Mouse (Mus musculus) R1 (cell line): Measurements from ENCODE around the gene Chrdl2.

Experiments
- DNase-seq: peaks from one replicate; pipeline ENCODE4 v3.0.0-alpha.2; 2018; ENCODE audit warnings: low read depth, low spot score

Gene Chrdl2

DNA sequence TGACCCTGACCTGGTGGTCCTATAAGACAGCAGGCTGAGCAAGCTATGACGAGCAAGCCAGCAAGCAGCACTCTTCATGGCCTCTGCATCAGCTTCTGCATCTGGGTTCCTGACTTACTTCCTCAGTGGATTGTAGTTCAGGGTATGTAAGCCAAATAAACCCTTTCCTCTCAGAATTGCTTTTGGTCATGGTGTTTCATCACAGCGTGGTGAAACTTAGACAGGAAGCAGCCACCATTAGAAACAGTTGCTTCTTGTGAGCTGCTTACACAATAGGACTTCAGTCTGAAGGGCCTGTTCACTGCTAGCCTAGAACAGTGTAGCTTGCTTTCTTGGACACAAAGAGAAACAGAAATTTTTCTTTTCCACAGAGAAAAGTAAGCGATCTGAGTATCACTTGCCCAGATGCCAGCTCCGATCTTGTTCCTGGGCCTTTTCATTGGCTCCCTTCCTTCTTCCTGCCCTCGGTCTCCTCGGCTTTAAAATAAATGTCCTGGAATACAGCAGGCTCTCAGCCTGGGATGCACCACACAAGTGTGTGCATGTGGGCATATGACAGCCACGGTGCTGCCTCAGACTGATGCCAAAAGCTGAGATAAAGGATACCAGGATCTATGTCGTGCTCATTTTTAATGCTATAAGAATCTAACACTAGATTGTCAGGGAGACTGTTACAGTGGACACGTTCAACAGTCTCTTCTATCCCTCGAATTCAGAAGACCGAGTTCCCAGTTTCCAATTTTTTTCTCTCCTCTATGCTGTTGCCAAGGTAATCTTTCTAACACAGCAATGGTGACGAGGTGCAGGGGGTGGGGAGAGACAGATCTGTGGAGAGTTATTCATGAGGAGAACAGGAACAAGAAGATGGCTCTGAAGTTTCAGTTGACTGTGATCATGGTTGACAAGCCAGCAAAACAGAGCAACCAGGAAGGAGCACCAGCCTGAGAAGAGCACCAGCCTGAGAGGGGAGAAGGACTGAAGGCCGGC, 23.4 kb upstream of the Chrdl2 start:
- DNase-seq, result no peak

DNA sequence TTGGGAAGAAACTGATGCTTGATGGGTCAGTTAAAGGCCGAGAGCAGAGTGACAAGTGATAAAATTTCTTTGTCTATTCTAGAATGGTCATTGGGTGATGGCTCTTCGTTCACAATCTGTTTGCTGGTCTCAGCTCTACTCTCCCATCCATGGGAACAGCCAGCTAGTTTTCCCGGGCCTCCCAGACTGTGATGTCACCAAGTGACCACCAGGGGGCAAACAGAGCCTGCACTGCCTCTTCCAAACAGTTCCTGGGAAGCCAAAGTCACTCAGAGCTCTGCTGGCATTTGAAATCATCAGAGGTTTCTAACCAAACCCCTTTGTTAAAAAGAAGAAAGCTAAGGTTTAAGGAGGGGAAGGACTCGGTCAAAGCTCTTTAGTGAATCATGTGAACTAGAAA, 17.2 kb upstream of the Chrdl2 start:
- peak; percentile 74 for DNase-seq

DNA sequence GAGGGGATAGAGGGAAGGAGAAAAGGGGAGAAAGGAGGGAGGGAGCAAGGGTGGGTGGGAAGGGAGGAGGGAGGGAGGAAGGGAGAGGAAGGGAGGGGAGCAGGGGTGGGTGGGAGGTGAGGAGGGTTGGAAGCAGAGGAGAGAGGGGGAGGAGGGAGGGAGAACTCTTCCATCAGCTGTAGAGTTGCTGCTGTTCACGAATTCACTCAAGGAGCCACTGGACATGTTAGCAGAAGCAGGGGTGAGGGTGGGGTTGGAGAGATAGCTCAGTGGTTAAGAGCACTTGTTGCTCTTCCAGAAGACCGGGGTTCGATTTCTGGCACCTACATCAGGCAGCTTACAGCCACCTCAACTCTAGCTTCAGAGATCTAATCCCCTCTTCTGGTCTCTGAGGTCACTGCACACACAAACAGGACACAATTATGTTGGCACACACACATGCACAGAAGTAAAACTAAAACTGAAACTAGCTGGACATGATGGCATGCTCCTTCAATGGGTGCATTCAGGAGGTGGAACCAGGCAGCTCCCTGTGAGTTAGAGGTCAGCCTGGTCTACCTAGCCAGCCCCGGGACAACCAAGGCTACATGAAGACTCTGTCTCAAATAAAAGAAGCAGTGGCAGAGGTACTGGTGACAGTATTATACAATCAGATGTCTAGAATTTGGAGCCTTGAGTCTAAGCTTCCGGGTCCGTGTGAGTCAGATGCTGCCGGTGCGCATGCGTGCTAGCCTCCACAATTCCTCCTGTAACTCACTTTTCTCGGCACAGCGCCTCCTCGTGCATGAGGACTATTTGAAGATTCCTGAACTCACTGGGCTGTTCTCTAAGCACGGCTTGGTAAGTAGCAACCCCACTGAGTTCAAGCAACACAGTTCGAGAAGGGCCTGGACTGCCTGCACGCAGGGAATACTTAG, 15.9 kb upstream of the Chrdl2 start:
- peak; percentile 94 for DNase-seq

DNA sequence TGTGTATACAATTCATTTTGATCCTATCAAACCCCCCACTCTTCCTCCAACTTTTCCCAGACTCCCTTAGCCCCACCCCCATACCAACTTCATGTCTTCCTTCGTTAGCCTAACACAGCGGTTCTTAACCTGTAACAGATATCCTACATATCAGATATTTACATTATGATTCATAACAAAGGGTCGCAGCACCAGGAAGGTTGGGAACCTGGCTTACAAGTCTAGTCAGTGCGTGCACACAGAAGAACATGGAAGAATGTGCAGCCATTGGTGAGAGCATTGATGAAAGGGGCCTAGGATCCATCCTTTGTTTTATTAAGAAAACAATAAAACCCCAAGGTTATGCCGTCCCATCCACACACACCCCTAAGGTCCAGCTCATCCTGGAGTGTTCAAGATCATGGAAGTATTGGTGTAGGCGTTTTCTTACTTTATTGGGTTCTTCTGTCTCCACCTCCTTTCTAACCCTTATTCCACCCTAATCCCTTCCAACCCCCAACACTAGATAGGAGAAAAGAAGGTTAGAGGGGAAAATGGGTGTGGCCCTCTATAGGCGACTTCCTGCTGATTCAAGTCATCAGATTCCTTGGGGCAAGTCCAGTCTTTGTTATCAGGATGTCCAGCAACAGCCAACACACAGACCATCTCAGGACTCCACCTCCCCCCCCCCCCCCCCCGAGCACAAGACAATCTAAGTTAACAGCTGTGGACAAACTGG, 14.8 kb upstream of the Chrdl2 start:
- peak; percentile 58 for DNase-seq

DNA sequence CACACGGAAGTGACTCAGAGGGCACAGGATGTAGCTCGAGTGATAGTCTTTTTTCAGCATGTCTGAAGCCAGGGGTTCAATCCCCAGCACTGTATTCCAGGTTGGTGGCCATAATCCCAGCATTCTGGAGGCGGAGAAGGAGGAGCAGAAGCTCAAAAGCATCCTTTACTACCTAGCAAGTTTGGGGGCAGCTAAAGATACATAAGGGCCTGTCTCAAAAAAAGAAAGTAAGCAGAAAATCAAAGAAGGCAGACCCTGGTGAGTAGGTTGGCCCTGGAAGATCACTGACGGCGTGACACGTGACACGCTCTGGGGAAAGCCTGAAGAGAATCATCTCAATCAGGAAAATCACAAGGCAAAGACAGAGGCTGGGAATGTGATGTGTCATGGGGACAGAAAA, 12.8 kb upstream of the Chrdl2 start:
- no peak for DNase-seq

DNA sequence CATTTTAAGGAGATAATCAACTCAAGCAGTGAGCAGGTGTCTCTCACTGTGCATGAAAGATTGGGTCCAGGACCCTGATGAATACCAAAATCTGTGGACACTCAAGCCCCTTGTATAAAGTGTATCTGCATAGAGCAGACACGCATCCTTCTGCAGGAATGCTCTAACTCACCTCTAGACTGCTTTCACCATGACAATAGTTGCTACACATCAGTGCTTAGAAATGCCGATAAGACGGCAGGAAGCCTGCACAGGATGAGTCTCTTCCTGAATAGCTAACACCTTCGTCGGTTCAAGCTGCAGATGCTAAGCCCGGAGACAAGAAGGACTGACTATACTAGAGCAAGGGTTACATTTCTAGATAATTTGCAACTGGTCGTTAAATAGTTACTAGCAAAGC, 10.8 kb upstream of the Chrdl2 start:
- DNase-seq, result no peak

DNA sequence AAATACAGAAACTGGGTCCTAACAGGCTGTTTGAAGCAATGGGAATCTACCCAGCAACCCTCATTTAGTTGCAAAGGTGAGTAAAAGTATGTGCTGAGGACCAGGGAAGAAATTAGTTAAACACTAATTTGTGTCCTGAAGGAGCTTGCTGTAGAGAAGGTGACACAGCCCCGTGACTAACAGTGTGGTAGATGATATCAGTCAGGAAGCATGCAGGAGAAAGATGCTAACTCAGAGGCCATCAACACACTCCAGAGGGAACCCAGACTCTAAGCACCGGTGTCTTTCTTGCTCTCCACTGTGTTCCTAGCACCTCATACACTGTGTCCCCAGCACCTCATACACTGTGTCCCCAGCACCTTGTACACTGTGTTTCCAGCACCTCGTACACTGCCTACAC, 7.3 kb upstream of the Chrdl2 start:
- DNase-seq, result no peak

DNA sequence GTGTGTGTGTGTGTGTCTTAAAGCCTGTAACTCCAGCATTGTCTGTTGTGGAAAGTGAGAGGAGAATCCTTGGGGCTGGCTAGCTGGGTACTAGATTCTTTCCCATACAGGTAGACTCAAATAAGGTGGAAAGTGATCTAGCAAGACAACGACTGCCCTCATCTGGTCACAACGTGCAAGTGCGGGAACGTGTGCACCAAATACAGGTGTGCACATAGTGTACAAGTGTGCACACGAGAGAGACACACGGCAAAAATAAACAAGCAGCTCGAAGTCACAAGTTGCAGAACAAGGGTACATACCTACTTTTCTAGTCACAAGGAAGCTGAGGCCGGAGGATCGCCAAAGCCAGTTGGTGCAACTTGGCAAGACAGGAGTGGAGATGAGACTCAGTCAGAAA, 2.2 kb upstream of the Chrdl2 start:
- peak; percentile 51 for DNase-seq

DNA sequence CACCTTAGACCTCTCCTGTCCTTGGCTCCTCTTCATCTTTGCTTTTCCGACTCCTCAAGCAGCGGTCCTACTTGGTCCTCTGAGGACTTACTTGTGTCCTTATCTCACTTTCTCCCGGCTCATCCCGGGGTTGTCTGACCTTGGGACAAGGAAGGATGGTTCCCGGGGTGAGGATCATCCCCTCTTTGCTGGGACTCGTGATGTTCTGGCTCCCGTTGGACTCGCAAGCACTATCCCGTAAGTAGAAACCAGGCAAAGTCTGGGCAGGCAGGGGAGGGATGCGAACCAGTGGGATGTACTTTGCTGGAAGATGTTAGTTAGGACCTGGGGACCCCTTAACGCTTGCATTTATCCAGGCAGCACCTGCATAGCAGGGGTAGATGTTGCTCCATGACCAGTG, 439 bp downstream of the Chrdl2 start:
- DNase-seq, result no peak

DNA sequence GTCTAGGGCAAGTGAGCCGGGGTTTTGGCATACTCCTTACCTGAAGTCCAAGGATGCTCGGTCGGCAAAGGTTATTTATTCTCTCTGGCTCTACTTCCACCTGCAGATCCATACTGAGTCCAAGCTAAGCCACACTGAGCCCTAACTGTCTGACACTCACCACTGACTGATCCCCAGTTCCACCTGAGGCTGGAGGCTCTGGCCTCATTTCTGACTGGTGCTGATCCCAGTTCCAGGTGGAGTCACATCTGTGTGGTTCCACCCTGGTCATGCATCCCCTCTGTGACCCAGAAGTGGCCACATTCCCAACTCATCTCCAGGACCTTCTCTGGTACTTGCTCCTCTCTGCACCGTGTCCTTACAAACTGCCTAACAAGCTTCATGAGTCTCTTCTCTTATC, 2.8 kb downstream of the Chrdl2 start:
- no peak for DNase-seq

DNA sequence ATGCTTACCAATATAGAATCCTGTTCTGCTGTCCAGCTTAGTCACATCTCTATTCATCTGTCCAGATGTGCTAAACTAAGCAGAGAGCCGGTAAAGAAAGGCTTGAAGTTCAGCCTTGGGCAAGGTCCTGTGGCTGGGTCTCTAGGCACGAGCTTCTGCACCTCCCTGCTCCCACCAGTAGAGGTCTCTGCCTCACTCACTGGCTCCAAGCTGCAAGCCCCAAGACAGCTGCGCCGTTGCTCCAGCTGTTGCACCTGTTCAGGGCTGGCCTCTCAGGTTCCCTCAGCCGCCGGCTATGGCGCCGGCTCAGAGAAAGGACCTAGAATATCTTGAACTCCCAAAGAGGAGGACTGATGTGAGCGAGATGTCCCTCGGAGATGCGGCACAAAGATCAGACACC, 3.7 kb downstream of the Chrdl2 start:
- DNase-seq, result peak; percentile 81

DNA sequence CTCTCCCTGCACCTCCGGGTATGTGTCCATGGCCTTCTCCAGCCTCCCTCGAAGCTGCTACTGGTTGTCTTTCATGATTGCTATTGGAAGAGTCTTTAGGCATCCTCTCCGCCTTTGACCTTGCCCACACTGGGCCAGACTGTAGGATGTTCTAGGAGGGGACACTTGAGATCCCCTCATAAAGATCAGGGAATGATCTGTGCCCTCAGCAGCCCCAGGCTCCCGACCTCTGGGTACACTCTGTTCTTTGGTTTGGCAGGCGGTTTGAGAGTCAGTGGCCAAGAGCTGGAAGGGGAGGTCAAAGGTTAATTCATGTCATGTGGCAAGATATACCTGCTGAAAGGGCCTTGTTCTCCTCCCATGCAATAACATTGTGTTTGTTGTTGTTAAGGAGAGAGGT, 4.7 kb downstream of the Chrdl2 start:
- DNase-seq, result no peak

DNA sequence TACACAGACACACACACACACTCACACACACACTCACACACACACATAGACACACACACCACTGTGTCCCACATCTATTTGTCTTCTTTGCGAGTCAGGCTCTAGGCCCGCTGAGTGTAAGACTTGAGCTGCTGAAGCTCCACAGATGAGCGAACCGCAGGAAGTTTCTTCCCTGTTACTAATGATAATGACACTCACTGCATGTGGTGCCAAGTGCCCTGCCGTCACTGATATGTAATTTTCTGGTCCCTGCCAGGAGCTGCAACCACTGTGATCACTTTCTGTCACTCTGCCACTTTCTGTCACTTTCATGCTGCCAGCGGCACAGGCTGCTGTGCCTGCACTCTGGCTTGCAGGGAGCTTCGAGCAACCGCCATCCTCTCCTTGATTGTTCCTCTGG, 6.1 kb downstream of the Chrdl2 start:
- no peak for DNase-seq

DNA sequence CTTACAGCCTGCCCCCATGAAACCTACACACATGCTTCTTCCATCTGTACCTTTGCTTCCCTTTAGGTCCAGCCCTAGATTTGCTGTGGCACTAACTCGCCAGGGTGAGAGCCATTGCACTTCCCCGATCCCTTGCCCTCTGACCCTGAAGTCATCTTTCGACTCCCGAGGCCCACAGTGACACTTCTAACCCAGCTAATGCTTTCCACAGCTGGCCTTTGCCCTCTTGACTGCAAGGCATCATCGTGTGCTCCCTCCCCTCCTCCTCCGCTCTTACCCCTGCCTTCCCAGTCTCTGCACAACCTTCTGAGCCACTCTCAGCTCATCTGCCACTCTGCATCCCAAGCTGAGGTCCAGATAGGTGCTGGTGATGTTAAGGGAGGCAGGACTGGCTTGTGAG, 6.5 kb downstream of the Chrdl2 start:
- no peak for DNase-seq

DNA sequence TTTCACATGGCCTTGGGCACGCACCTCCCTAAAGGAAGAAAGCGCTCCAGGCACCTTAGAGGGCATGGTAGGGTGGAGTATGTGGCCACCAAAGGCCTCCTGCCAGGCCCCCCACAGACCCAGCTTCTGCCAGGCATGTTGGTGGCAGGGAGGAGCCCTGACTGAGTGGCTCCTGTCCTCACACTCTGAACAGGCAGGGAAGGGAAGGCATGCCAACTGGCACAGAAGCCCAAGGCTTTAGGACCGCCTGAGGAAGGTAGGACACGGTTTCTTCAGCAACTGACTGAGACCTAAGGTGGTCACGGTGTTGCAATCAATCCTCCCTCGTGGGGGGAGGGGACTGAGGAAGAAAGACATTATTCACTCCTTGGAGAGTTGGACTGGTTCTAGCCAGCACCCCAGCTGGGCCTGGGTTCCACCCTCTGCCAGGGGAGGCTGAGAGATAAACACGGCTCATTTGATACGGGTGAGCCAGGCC, 8.2 kb downstream of the Chrdl2 start:
- DNase-seq, result no peak

DNA sequence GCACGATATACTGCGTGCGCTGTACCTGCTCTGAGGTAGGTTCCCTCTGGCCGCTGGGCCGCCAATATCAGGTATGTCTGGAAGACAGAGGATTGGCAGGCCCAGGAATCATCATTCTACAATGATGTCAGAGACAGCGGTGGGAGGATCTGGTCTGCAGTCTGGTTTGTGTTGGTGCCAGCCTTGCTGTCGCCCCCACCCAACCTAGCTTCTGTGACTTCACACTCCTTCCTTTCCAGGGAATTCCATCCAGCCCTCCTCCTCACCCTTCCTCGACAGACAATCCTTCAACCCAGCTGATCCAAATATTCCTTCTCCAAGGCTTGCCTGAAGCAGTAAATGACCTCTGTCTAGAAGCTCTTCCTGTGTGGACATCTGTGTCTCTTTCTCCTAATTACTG, 11.1 kb downstream of the Chrdl2 start:
- no peak for DNase-seq

DNA sequence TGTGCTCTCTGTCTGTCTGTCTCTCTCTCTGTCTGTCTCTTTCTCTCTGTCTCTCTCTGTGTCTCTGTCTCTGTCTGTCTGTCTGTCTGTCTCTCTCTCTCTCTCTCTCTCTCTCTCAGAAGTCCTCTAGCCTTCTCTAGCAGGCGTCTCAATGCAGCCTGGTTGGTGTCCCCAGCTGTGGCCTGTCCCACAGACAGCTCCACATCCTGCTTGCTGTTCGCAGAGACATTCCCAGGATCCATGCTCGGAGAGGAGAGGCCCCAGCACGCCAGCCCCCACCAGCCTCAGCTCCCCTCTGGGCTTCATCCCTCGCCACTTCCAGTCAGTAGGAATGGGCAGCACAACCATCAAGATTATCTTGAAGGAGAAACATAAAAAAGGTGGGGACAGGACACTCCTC, 21.4 kb downstream of the Chrdl2 start:
- DNase-seq, result no peak

DNA sequence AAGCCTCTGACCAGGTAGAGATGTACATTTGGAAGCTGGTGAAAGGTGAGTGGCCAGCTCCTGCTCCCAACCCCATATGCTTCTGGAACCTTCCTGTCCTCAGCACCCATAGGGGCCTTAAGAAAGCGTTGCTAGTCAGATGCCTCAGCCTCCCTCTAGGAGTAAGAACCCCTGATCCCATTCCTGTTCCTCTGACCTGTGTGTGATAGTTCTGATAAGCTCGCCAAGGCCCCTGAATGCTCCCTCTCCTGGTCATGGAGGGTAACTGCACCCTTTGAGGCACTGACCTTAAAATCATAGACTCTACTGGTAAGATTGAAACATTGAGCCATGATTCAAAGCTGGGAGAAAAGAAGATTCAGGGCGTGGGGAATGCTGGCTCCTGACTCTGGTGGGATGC, 23.3 kb downstream of the Chrdl2 start:
- peak; percentile 67 for DNase-seq

DNA sequence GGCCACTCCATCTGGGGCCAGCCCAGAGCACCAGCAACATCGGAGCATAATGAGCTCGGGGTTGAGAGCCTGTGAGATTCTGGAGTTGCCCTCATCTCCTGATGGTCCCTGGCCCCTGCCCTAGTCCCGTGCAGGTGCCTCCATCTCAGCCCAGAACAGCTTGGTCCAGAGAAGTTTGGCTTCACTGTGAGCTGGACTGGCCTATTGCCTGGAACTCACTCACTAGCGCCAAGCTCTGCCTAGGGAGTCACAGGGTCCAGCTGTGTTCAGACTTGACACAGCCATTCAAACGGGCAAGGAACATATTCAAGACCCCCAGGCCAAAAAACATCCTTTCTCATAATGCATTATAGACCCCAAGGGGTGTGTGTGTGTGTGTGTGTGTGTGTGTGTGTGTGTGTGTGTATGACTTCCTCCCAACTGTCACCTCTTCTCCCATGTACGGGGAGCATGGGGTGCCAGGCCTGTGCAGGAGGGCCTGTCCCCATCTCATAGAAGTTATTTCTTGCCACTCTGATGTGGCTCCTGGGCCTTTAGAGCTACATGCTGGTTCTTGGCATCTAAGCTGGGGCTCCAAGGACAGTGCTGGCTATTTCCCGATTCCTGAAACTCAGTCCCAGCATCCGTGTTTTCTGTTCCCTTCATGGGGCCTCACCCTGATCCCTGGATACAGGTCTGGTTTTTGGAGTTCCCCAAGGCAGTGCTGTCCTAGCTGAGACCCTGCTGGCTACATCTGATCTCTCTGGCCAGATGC, 25.2 kb downstream of the Chrdl2 start:
- no peak for DNase-seq

DNA sequence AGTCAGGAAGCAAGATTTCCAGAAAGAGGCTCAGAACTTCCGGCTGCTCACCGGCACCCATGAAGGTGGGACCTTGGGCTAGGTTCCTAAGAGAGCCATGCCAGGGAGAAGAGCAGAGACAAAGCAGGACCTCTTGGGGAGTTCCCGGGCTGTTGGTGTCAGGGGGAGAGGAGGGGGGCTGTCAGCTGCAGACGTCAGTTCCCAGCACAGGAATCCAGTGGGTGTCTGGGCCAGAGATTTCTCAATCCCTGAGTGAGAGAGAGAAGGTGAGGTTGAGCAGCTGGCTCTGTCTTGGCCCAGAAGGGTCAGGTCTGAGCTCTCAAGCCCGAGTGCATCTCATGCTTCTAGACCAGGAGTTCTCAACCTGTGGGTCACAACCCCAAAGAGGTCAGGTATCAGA, 27.7 kb downstream of the Chrdl2 start:
- DNase-seq, result no peak
